Mouse (Mus musculus): Measurements from ENCODE around the gene Sh3tc1. TPM values are rescaled to one million over a fixed set of nuclear protein-coding genes. Genes with fewer than 3 reads are reported as not detected.

Sh3tc1 gene
- polyA plus RNA-seq, 1 experiment from 2014 or later = 4.3 TPM

GRCm38 (mm10) chr5:35680958-35681357, 58.8 kb downstream of the Sh3tc1 start:
- ATAC-seq (ENCODE audit: insufficient number of reproducible peaks, insufficient read depth, low FRiP score, low TSS enrichment, low read depth) = no peak
- H3K27me3 ChIP-seq = peaks cover 56% of the 10 kb centered on the region
- H3K9ac ChIP-seq (replicated peaks) = no peak overlapping the region
- WGBS = 67% methylated on average over 2 of the region's 2 CpGs
- no peaks in the 10 kb centered on the region for H3K36me3 ChIP-seq
- H3K4me3 ChIP-seq (replicated peaks) = no peak overlapping the region
- no peak overlapping the region for H3K4me2 ChIP-seq
- H3K4me1 ChIP-seq (replicated peaks) = peaks cover 10% of the 10 kb centered on the region
- no peak overlapping the region for H3K27ac ChIP-seq
- H3K9me3 ChIP-seq = no peaks in the 10 kb centered on the region

- Histone ChIP-seq H3K36me3 (no peaks in the 10 kb centered on the region), H3K4me2 (peak within 1 kb of the TSS; percentile 97), H3K27me3 (peaks cover 56% of the 10 kb centered on the region), H3K27ac (no peak within 1 kb of the TSS), H3K9me3 (no peaks in the 10 kb centered on the region), H3K9ac (replicated peaks) (peak within 1 kb of the TSS; percentile 69), H3K4me3 (replicated peaks) (peak within 1 kb of the TSS; percentile 52), H3K4me1 (replicated peaks) (peaks cover 23% of the 10 kb centered on the region)
- WGBS = 10% methylated on average over 42 of the region's 42 CpGs
- ATAC-seq (ENCODE audit: insufficient number of reproducible peaks, insufficient read depth, low FRiP score, low TSS enrichment, low read depth) = 0 out of 2 replicates have a peak, but pooled peaks have one; percentile 58
These were observed 60.3 kb downstream of the Sh3tc1 start, which contains the start of gene Htra3 for GRCm38 (mm10) chr5:35679256-35680155. Gene Htra3 (minus strand): TSS chr5:35679782.

GRCm38 (mm10) chr5:35676964-35677363, 62.8 kb downstream of the Sh3tc1 start:
- H3K9me3 ChIP-seq = no peaks in the 10 kb centered on the region
- no peak overlapping the region for H3K9ac ChIP-seq (replicated peaks)
- ATAC-seq (ENCODE audit: insufficient number of reproducible peaks, insufficient read depth, low FRiP score, low TSS enrichment, low read depth) = no peak
- peaks cover 46% of the 10 kb centered on the region for H3K4me1 ChIP-seq (replicated peaks)
- no peak overlapping the region for H3K4me3 ChIP-seq (replicated peaks)
- H3K27ac ChIP-seq = no peak overlapping the region
- 75% methylated on average over 7 of the region's 7 CpGs for WGBS
- H3K27me3 ChIP-seq = peaks cover 53% of the 10 kb centered on the region
- H3K36me3 ChIP-seq = no peaks in the 10 kb centered on the region
- H3K4me2 ChIP-seq = no peak overlapping the region

DNA sequence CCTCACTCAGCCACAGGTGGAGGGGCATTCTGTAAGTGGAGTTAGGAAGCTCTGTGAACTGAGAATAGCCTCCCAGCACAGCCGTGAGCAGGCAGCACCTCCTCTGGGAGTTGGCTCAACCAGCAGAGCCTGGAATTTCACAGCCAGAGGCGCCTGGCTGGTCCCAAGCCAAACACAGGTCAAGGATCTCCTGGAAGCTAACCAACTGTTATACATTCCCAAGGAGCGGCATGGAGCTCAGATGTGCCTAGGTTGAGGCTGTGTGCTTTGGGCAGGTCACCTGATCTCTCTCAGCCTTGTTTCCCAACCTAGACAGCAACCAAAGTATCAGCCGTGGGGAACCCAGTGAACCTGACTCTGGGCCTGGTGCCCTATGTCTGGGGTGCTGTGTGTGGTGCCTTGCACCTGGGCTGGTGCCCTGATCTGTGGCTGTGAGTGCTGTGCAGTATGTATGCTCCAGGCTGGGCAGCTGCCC, 65.7 kb downstream of the Sh3tc1 start:
- Histone ChIP-seq H3K27ac (peak overlapping the region; percentile 72), H3K4me1 (replicated peaks) (peaks cover 66% of the 10 kb centered on the region), H3K4me2 (no peak overlapping the region), H3K9me3 (no peaks in the 10 kb centered on the region), H3K4me3 (replicated peaks) (no peak overlapping the region), H3K9ac (replicated peaks) (no peak overlapping the region), H3K27me3 (peaks cover 25% of the 10 kb centered on the region), H3K36me3 (no peaks in the 10 kb centered on the region)
- ATAC-seq (ENCODE audit: insufficient number of reproducible peaks, insufficient read depth, low FRiP score, low TSS enrichment, low read depth) = peak; percentile 22
- WGBS = 45% methylated on average over 4 of the region's 4 CpGs

DNA sequence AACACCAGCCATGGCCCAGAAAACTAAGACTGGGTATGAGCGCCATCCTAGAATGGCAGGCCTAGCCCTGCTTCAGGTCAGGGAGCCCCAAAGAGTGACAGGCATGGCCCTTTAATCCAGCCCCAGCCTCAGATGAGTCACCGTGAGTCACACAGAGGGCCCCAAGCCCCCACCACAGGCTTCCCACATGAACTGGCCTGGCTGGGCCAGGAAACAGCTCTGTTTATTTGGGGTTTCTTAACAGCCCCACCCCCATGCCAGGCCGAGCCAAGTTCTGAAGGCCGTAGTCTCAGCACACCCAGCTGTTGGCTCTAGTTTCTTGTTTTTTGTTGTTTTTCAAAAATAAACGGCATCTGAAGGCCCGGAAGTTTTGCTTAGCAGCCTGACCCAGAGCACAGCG, 66.7 kb downstream of the Sh3tc1 start:
- Histone ChIP-seq H3K36me3 (no peaks in the 10 kb centered on the region), H3K27ac (peak overlapping the region; percentile 72), H3K27me3 (peaks cover 15% of the 10 kb centered on the region), H3K9me3 (no peaks in the 10 kb centered on the region), H3K9ac (replicated peaks) (no peak overlapping the region), H3K4me1 (replicated peaks) (peaks cover 66% of the 10 kb centered on the region), H3K4me3 (replicated peaks) (no peak overlapping the region), H3K4me2 (no peak overlapping the region)
- WGBS = 57% methylated on average over 7 of the region's 7 CpGs
- no peak for ATAC-seq (ENCODE audit: insufficient number of reproducible peaks, insufficient read depth, low FRiP score, low TSS enrichment, low read depth)

GRCm38 (mm10) chr5:35672581-35672980, 67.2 kb downstream of the Sh3tc1 start:
- ATAC-seq (ENCODE audit: insufficient number of reproducible peaks, insufficient read depth, low FRiP score, low TSS enrichment, low read depth) = no peak
- peak overlapping the region; percentile 72; the same call in 1 of the 2 replicates for H3K27ac ChIP-seq

GRCm38 (mm10) chr5:35671474-35671891, 68.3 kb downstream of the Sh3tc1 start:
- WGBS = 83% methylated on average over 9 of the region's 9 CpGs
- H3K27ac ChIP-seq = peak overlapping the region; percentile 1; the same call in 1 of the 2 replicates
- no peak overlapping the region for H3K4me3 ChIP-seq (replicated peaks)
- no peak overlapping the region for H3K4me2 ChIP-seq
- peaks cover 66% of the 10 kb centered on the region for H3K4me1 ChIP-seq (replicated peaks)
- ATAC-seq (ENCODE audit: insufficient number of reproducible peaks, insufficient read depth, low FRiP score, low TSS enrichment, low read depth) = no peak
- no peak overlapping the region for H3K9ac ChIP-seq (replicated peaks)
- no peaks in the 10 kb centered on the region for H3K36me3 ChIP-seq
- H3K9me3 ChIP-seq = no peaks in the 10 kb centered on the region
- no peaks in the 10 kb centered on the region for H3K27me3 ChIP-seq

More at GRCm38 (mm10) chr5:35672581-35672980, 67.2 kb downstream of the Sh3tc1 start:
- Histone ChIP-seq H3K4me3 (replicated peaks) (no peak overlapping the region), H3K9me3 (no peaks in the 10 kb centered on the region), H3K9ac (replicated peaks) (no peak overlapping the region), H3K36me3 (no peaks in the 10 kb centered on the region), H3K27me3 (peaks cover 10% of the 10 kb centered on the region), H3K4me2 (no peak overlapping the region), H3K4me1 (replicated peaks) (peaks cover 66% of the 10 kb centered on the region)
- 27% methylated on average over 1 of the region's 1 CpGs for WGBS

GRCm38 (mm10) chr5:35670412-35670801, 69.4 kb downstream of the Sh3tc1 start:
- Histone ChIP-seq H3K27me3 (no peaks in the 10 kb centered on the region), H3K9ac (replicated peaks) (no peak overlapping the region), H3K4me1 (replicated peaks) (peaks cover 58% of the 10 kb centered on the region), H3K27ac (peak overlapping the region; percentile 66), H3K36me3 (no peaks in the 10 kb centered on the region), H3K4me3 (replicated peaks) (no peak overlapping the region), H3K4me2 (no peak overlapping the region), H3K9me3 (no peaks in the 10 kb centered on the region)
- WGBS = 24% methylated on average over 6 of the region's 6 CpGs
- no peak for ATAC-seq (ENCODE audit: insufficient number of reproducible peaks, insufficient read depth, low FRiP score, low TSS enrichment, low read depth)

GRCm38 (mm10) chr5:35669747-35670411, 69.9 kb downstream of the Sh3tc1 start:
- no peaks in the 10 kb centered on the region for H3K36me3 ChIP-seq
- H3K4me2 ChIP-seq = no peak overlapping the region
- H3K27ac ChIP-seq = peak overlapping the region; percentile 66
- no peaks in the 10 kb centered on the region for H3K27me3 ChIP-seq
- no peak overlapping the region for H3K4me3 ChIP-seq (replicated peaks)
- no peaks in the 10 kb centered on the region for H3K9me3 ChIP-seq
- WGBS = 10% methylated on average over 11 of the region's 11 CpGs
- no peak for ATAC-seq (ENCODE audit: insufficient number of reproducible peaks, insufficient read depth, low FRiP score, low TSS enrichment, low read depth)
- peak overlapping the region; percentile 37 for H3K9ac ChIP-seq (replicated peaks)
- peaks cover 54% of the 10 kb centered on the region for H3K4me1 ChIP-seq (replicated peaks)

- no peak overlapping the region for H3K4me2 ChIP-seq
- H3K27ac ChIP-seq = no peak overlapping the region
- H3K9ac ChIP-seq (replicated peaks) = no peak overlapping the region
- H3K36me3 ChIP-seq = no peaks in the 10 kb centered on the region
- H3K4me3 ChIP-seq (replicated peaks) = no peak overlapping the region
- H3K9me3 ChIP-seq = no peaks in the 10 kb centered on the region
- 0 out of 2 replicates have a peak, but pooled peaks cover 1% of the 10 kb centered on the region for H3K27me3 ChIP-seq
- WGBS = 89% methylated on average over 7 of the region's 7 CpGs
- peaks cover 25% of the 10 kb centered on the region for H3K4me1 ChIP-seq (replicated peaks)
- ATAC-seq (ENCODE audit: insufficient number of reproducible peaks, insufficient read depth, low FRiP score, low TSS enrichment, low read depth) = no peak
These were observed 73.6 kb downstream of the Sh3tc1 start for GRCm38 (mm10) chr5:35666152-35666551.

GRCm38 (mm10) chr5:35662021-35662545, 77.7 kb downstream of the Sh3tc1 start:
- Histone ChIP-seq H3K27ac (no peak overlapping the region), H3K4me1 (replicated peaks) (no peaks in the 10 kb centered on the region), H3K4me3 (replicated peaks) (no peak overlapping the region), H3K27me3 (peaks cover 9% of the 10 kb centered on the region; the same call in 1 of the 2 replicates), H3K9ac (replicated peaks) (no peak overlapping the region), H3K4me2 (no peak overlapping the region), H3K9me3 (no peaks in the 10 kb centered on the region), H3K36me3 (no peaks in the 10 kb centered on the region)
- no peak for ATAC-seq (ENCODE audit: insufficient number of reproducible peaks, insufficient read depth, low FRiP score, low TSS enrichment, low read depth)
- 79% methylated on average over 9 of the region's 9 CpGs for WGBS

Data from limb, embryonic 12.5 days (tissue).